Mouse (Mus musculus): ENCODE data around the gene Rabgap1l. TPM values are rescaled to one million over a fixed set of nuclear protein-coding genes. Genes with fewer than 3 reads are reported as not detected.

The Rabgap1l gene
- total and polyA plus RNA-seq, 3 experiments, result 19.0 to 68.4 (median 67.6) TPM

DNA sequence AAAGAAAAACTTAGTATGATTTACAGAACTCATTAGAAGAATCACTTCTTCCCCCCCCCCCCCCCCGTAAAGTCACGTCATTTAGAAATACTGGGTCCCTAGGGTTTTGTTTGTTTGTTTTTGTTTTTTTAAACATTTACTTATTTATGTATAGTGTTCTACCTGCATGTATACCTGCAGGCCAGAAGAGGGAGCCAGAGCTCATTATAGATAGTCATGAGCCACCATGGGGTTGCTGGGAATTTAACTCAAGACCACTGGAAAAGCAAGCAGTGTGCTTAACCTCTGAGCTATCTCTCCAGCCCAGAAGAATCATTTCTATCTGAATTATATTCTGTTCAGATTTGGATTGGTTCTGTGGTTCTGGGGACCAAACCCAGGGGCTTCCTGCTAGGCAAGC lies 539.9 kb downstream of the Rabgap1l start:
- WGBS, result 88% methylated on average over 2 of the region's 2 CpGs
- no peak for DNase-seq
- intact Hi-C loops (cut with DNase I), result no loop called here
- Histone ChIP-seq H3K36me3 (ENCODE audit: control insufficient read depth, insufficient read depth, low read length) (no peaks in the 10 kb centered on the region), H3K27ac (no peak overlapping the region), H3K27me3 (ENCODE audit: control insufficient read depth, insufficient read depth, low read length) (no peaks in the 10 kb centered on the region), H3K79me2 (replicated peaks; ENCODE audit: control insufficient read depth, insufficient read depth, low read length) (no peaks in the 10 kb centered on the region; the same call in 1 of the 2 replicates), H3K9ac (ENCODE audit: low read depth, low read length) (no peak overlapping the region), H3K4me3 (no peak overlapping the region), H3K4me1 (ENCODE audit: control insufficient read depth, insufficient read depth, low read length) (peaks cover 3% of the 10 kb centered on the region)
- TF ChIP-seq POLR2A (IDR thresholded peaks at IDR 0.05; ENCODE audit: insufficient read depth, low read depth, low read length) (no peak), EP300 (IDR thresholded peaks at IDR 0.05; ENCODE audit: insufficient read depth, low read depth, low read length) (no peak), CTCF (IDR thresholded peaks at IDR 0.05) (peak; percentile 35)

DNA sequence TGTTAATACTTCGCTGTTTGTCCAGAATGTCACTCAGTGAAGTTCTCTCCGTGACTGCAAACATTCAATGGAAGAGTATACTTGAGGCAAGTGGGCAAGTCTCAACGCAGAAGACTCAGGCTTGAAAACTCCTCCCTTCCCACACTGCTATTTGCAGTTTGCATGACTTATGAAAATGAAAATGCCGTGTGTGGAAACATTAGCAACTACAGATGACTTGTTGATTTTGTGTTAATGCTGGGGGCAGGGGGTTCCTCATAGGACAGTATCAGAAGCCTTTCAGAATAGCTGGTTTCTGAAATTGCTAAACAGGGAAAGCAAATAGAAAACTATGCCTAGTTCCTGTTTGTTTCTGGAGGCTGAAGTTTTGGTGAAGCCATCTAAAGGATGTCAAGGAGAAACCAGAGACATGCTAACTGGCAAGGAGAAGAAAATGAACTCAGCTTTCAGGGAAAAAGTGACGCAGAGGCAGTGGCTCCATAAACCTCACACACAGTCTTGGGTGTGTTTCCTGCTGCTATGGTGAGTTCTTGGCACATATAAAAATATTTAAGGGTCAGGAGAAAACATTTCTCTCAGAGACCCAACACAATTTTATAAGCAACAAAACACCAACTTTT lies 541.5 kb downstream of the Rabgap1l start:
- no peak overlapping the region for H3K4me3 ChIP-seq
- H3K4me1 ChIP-seq (ENCODE audit: control insufficient read depth, insufficient read depth, low read length), result peaks cover 4% of the 10 kb centered on the region
- H3K9ac ChIP-seq (ENCODE audit: low read depth, low read length), result no peak overlapping the region
- TF ChIP-seq EP300 (IDR thresholded peaks at IDR 0.05; ENCODE audit: insufficient read depth, low read depth, low read length), result no peak
- TF ChIP-seq CTCF (IDR thresholded peaks at IDR 0.05), result no peak
- no peak for DNase-seq
- no peak overlapping the region for H3K27ac ChIP-seq
- intact Hi-C loops (cut with DNase I), result no loop called here
- 64% methylated on average over 5 of the region's 5 CpGs for WGBS
- peaks cover 2% of the 10 kb centered on the region for H3K36me3 ChIP-seq (ENCODE audit: control insufficient read depth, insufficient read depth, low read length)
- H3K27me3 ChIP-seq (ENCODE audit: control insufficient read depth, insufficient read depth, low read length), result no peaks in the 10 kb centered on the region
- H3K79me2 ChIP-seq (replicated peaks; ENCODE audit: control insufficient read depth, insufficient read depth, low read length), result no peaks in the 10 kb centered on the region; the same call in 1 of the 2 replicates

DNA sequence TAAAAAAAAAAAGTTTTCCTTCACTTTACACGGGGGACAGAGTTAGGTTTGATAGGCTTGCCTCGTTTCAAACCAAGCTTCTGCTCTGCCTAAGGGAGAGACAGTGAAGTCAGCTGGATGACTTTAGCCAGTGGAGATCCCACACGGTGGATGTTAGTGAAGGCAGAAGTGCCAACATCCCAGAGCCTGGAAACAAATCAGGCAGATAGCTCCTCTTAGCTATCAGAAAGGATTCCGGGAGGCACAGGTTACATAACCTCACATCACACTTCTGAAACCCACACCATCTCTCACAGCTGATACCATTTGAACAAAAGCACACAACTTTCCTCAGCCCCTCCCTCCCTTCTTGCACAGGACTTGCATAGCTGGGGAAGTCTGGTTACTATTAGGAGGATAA lies 542.2 kb downstream of the Rabgap1l start:
- H3K4me3 ChIP-seq, result no peak overlapping the region
- no peak for TF ChIP-seq POLR2A (IDR thresholded peaks at IDR 0.05; ENCODE audit: insufficient read depth, low read depth, low read length)
- no peak for TF ChIP-seq EP300 (IDR thresholded peaks at IDR 0.05; ENCODE audit: insufficient read depth, low read depth, low read length)
- TF ChIP-seq CTCF (IDR thresholded peaks at IDR 0.05), result no peak
- H3K4me1 ChIP-seq (ENCODE audit: control insufficient read depth, insufficient read depth, low read length), result peaks cover 4% of the 10 kb centered on the region
- intact Hi-C loops (cut with DNase I), result no loop called here
- H3K36me3 ChIP-seq (ENCODE audit: control insufficient read depth, insufficient read depth, low read length), result peaks cover 3% of the 10 kb centered on the region
- no peaks in the 10 kb centered on the region for H3K27me3 ChIP-seq (ENCODE audit: control insufficient read depth, insufficient read depth, low read length)
- H3K27ac ChIP-seq, result no peak overlapping the region
- 17% methylated on average over 4 of the region's 4 CpGs for WGBS
- no peak overlapping the region for H3K9ac ChIP-seq (ENCODE audit: low read depth, low read length)
- H3K79me2 ChIP-seq (replicated peaks; ENCODE audit: control insufficient read depth, insufficient read depth, low read length), result no peaks in the 10 kb centered on the region; the same call in 1 of the 2 replicates
- DNase-seq, result no peak

DNA sequence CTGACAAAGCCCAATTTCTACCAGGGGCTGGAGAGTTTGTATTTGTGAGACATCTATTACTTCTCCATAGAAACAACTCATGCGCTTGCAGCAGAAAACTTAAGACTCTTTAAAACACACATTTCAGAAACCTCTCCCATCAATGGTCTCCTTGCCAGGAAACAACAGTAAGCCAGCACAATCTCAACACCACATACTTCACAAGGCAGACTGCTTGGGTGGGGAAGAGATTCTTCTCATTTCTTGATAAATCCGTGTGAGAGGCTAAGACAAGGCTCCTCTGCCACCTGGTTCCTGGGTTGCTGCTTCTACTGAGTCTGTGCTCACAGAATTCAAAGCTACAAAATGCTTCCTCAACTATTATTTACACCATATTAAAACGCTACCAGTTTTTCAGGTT lies 543.2 kb downstream of the Rabgap1l start:
- DNase-seq, result no peak
- 63% methylated on average over 3 of the region's 3 CpGs for WGBS
- Histone ChIP-seq H3K27me3 (ENCODE audit: control insufficient read depth, insufficient read depth, low read length) (no peaks in the 10 kb centered on the region), H3K4me1 (ENCODE audit: control insufficient read depth, insufficient read depth, low read length) (peaks cover 4% of the 10 kb centered on the region), H3K4me3 (no peak overlapping the region), H3K9ac (ENCODE audit: low read depth, low read length) (no peak overlapping the region), H3K27ac (no peak overlapping the region), H3K79me2 (replicated peaks; ENCODE audit: control insufficient read depth, insufficient read depth, low read length) (no peaks in the 10 kb centered on the region; the same call in 1 of the 2 replicates), H3K36me3 (ENCODE audit: control insufficient read depth, insufficient read depth, low read length) (peaks cover 3% of the 10 kb centered on the region)
- TF ChIP-seq EP300 (IDR thresholded peaks at IDR 0.05; ENCODE audit: insufficient read depth, low read depth, low read length), result no peak
- no peak for TF ChIP-seq CTCF (IDR thresholded peaks at IDR 0.05)
- TF ChIP-seq POLR2A (IDR thresholded peaks at IDR 0.05; ENCODE audit: insufficient read depth, low read depth, low read length), result no peak
- intact Hi-C loops (cut with DNase I), result no loop called here

DNA sequence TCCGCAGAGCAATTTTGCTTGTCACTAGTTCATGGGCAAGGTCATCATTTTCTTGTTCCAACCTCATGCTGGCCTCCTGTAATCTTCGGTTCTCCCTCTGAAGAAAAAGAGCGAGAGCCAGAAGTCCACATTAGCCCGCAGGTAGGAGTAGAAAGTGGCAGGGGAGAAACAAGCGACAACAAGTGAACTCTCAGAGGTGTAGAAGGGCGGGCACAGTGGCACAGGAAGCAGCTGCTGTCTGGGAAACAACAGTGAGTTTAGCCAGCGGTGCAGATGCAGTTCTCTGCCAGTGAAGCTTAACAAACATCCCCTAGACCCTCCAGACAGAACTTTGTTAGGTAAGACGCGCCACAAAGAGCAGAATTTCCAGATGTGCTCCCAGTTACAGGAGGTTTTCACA lies 545.5 kb downstream of the Rabgap1l start:
- 83% methylated on average over 9 of the region's 9 CpGs for WGBS
- H3K27me3 ChIP-seq (ENCODE audit: control insufficient read depth, insufficient read depth, low read length), result no peaks in the 10 kb centered on the region
- H3K79me2 ChIP-seq (replicated peaks; ENCODE audit: control insufficient read depth, insufficient read depth, low read length), result no peaks in the 10 kb centered on the region; the same call in 1 of the 2 replicates
- DNase-seq, result peak in 1 of 2 experiments; percentile 40
- no peak overlapping the region for H3K9ac ChIP-seq (ENCODE audit: low read depth, low read length)
- H3K4me1 ChIP-seq (ENCODE audit: control insufficient read depth, insufficient read depth, low read length), result peaks cover 4% of the 10 kb centered on the region
- H3K36me3 ChIP-seq (ENCODE audit: control insufficient read depth, insufficient read depth, low read length), result peaks cover 3% of the 10 kb centered on the region
- no peak for TF ChIP-seq CTCF (IDR thresholded peaks at IDR 0.05)
- TF ChIP-seq POLR2A (IDR thresholded peaks at IDR 0.05; ENCODE audit: insufficient read depth, low read depth, low read length), result no peak
- no peak for TF ChIP-seq EP300 (IDR thresholded peaks at IDR 0.05; ENCODE audit: insufficient read depth, low read depth, low read length)
- no peak overlapping the region for H3K4me3 ChIP-seq
- H3K27ac ChIP-seq, result no peak overlapping the region
- intact Hi-C loops (cut with DNase I), result no loop called here

DNA sequence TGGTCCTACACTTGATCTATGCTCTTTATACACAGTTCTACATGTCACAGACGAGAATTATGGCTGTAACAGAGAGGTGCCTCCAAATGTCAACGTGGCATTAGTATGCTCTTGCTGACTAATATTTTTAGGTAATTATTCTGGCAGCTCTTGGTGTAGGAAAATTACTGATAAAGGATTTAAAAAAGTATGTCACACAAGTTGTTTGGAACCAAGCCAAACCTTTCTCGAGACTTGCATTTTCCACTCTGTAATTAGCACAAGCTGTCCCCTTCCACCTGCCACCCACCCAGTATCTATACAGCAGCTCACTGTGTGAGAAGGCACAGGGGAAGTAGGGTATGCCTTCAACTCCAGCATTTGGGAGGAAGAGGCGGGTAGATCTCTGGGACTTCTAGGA lies 546.2 kb downstream of the Rabgap1l start:
- Histone ChIP-seq H3K79me2 (replicated peaks; ENCODE audit: control insufficient read depth, insufficient read depth, low read length) (no peaks in the 10 kb centered on the region; the same call in 1 of the 2 replicates), H3K4me1 (ENCODE audit: control insufficient read depth, insufficient read depth, low read length) (peaks cover 4% of the 10 kb centered on the region), H3K27me3 (ENCODE audit: control insufficient read depth, insufficient read depth, low read length) (no peaks in the 10 kb centered on the region), H3K9ac (ENCODE audit: low read depth, low read length) (no peak overlapping the region), H3K36me3 (ENCODE audit: control insufficient read depth, insufficient read depth, low read length) (peaks cover 3% of the 10 kb centered on the region), H3K27ac (no peak overlapping the region), H3K4me3 (no peak overlapping the region)
- TF ChIP-seq EP300 (IDR thresholded peaks at IDR 0.05; ENCODE audit: insufficient read depth, low read depth, low read length) (no peak), POLR2A (IDR thresholded peaks at IDR 0.05; ENCODE audit: insufficient read depth, low read depth, low read length) (no peak), CTCF (IDR thresholded peaks at IDR 0.05) (no peak)
- intact Hi-C loops (cut with DNase I), result no loop called here
- DNase-seq, result no peak
- 43% methylated on average over 4 of the region's 4 CpGs for WGBS
